Mouse (Mus musculus) liver, embryonic 11.5 days (tissue): ENCODE results near the gene Reln. TPM values are rescaled to one million over a fixed set of nuclear protein-coding genes. Genes with fewer than 3 reads are reported as not detected.

Experiments
- ATAC-seq: fragments of 200-750 bp; cut with Nextera tagmentation; replicated peaks from 2 replicates; pipeline ENCODE4 v1.8.0; 2017; ENCODE audit warnings: moderate number of reproducible peaks, mild to moderate bottlenecking, moderate TSS enrichment, moderate library complexity; ENCODE audit not compliant: low FRiP score
- DNase-seq: peaks from one replicate; pipeline ENCODE4 v3.0.0-alpha.2; 2017; ENCODE audit warnings: low spot score
- H3K27ac ChIP-seq: fragments of 300-500 bp; sonication (generic); 2 replicates; pipeline ENCODE4 v1.5.1; 2014; ENCODE audit warnings: mild to moderate bottlenecking, low read depth, low read length, control low read depth
- H3K27me3 ChIP-seq: fragments of 300-500 bp; sonication (generic); replicated peaks from 2 replicates; pipeline ENCODE4 v1.6.1; 2014; ENCODE audit warnings: low read length, mixed read lengths; ENCODE audit not compliant: control insufficient read depth, insufficient read depth
- H3K36me3 ChIP-seq: fragments of 300-500 bp; sonication (generic); 2 replicates; pipeline ENCODE4 v1.6.1; 2014; ENCODE audit warnings: mild to moderate bottlenecking, low read length, moderate library complexity, mixed read lengths; ENCODE audit not compliant: control insufficient read depth, insufficient read depth
- H3K4me1 ChIP-seq: fragments of 300-500 bp; sonication (generic); replicated peaks from 2 replicates; pipeline ENCODE4 v1.6.1; 2014; ENCODE audit warnings: low read length, mixed read lengths; ENCODE audit not compliant: control insufficient read depth, insufficient read depth
- H3K4me2 ChIP-seq: fragments of 300-500 bp; sonication (generic); 2 replicates; pipeline ENCODE4 v1.6.1; 2014; ENCODE audit warnings: mild to moderate bottlenecking, control low read depth, moderate library complexity
- H3K4me3 ChIP-seq: fragments of 300-500 bp; sonication (generic); 2 replicates; pipeline ENCODE4 v1.5.1; 2014; ENCODE audit warnings: low read depth, low read length, control low read depth
- H3K9ac ChIP-seq: fragments of 300-500 bp; sonication (generic); 2 replicates; pipeline ENCODE4 v1.6.1; 2014; ENCODE audit warnings: low read depth, low read length, control low read depth
- H3K9me3 ChIP-seq: fragments of 300-500 bp; sonication (generic); 2 replicates; pipeline ENCODE4 v1.6.1; 2016; ENCODE audit warnings: low read length, inconsistent platforms, mixed read lengths; ENCODE audit not compliant: control insufficient read depth
- WGBS: fragments of 180-500 bp; shearing (Covaris S2); extraction: QIAGEN DNeasy Blood & Tissue Kit; methylation state at CpG from one replicate; pipeline ENCODE4 v1.1.7; 2014; 5-methylcytosine and 5-hydroxymethylcytosine counted together
- polyA plus RNA-seq: library from polyadenylated mRNA; unstranded; fragments of >200 nt; fragmentation: Nextera tagmentation; extraction: Ambion mirVana; gene quantifications from 2 replicates; pipeline ENCODE4 v1.2.1, GENCODE M21; 2014

The Reln gene
- polyA plus RNA-seq, 1 experiment from 2014 or later, result 56.2 TPM

GRCm38 (mm10) chr5:22094043-22094442 is 250.5 kb downstream of the Reln start:
- WGBS, result 87% methylated on average over 5 of the region's 5 CpGs
- Histone ChIP-seq H3K4me1 (no peaks in the 10 kb centered on the region), H3K27me3 (no peaks in the 10 kb centered on the region), H3K36me3 (no peaks in the 10 kb centered on the region), H3K27ac (no peak overlapping the region), H3K4me3 (no peak overlapping the region), H3K4me2 (no peak overlapping the region), H3K9ac (no peak overlapping the region), H3K9me3 (no peaks in the 10 kb centered on the region)
- DNase-seq, result no peak
- no peak for ATAC-seq

GRCm38 (mm10) chr5:22093157-22093865 is 251.2 kb downstream of the Reln start:
- no peaks in the 10 kb centered on the region for H3K4me1 ChIP-seq
- no peak overlapping the region for H3K27ac ChIP-seq
- H3K9ac ChIP-seq, result no peak overlapping the region
- DNase-seq (no peak), ATAC-seq (no peak)
- WGBS, result 82% methylated on average over 9 of the region's 9 CpGs
- H3K27me3 ChIP-seq, result no peaks in the 10 kb centered on the region
- no peaks in the 10 kb centered on the region for H3K36me3 ChIP-seq
- H3K4me3 ChIP-seq, result no peak overlapping the region
- no peak overlapping the region for H3K4me2 ChIP-seq
- no peaks in the 10 kb centered on the region for H3K9me3 ChIP-seq

DNA sequence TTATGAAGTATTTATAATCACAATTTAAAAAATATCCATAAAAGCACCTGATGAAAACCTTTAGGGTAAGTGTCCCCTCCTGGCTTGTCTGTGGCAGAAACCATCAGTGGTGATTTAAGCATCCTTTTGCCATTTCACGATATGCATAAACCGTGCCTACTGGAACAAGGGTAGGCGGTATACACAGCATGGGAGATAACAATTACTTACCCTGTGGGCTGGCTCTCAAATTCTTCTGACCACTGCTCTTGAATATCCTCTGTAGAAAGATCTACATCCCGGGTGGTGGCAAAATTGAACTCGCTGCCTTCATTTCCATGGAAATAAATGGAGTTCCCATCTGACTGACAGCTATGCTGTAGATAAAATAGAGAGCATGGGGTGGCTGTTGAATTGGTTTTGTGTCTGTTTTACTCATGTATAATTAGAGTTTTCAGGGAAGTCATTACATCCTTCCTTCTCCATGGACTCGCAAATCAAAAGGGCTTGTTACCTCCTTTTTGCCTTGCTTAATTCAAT is 264.0 kb downstream of the Reln start:
- H3K27ac ChIP-seq, result no peak overlapping the region
- 88% methylated on average over 6 of the region's 6 CpGs for WGBS

GRCm38 (mm10) chr5:22074971-22075370 is 269.5 kb downstream of the Reln start:
- 63% methylated on average over 5 of the region's 5 CpGs for WGBS
- Histone ChIP-seq H3K9me3 (no peaks in the 10 kb centered on the region), H3K4me3 (no peak overlapping the region), H3K27me3 (no peaks in the 10 kb centered on the region), H3K27ac (no peak overlapping the region), H3K4me2 (no peak overlapping the region), H3K4me1 (no peaks in the 10 kb centered on the region), H3K36me3 (peaks cover 3% of the 10 kb centered on the region; the same call in 1 of the 2 replicates), H3K9ac (no peak overlapping the region)
- no peak for ATAC-seq
- DNase-seq, result no peak

More for the DNA sequence above, 264.0 kb downstream of the Reln start:
- Histone ChIP-seq H3K27me3 (no peaks in the 10 kb centered on the region), H3K36me3 (no peaks in the 10 kb centered on the region; the same call in 1 of the 2 replicates), H3K9me3 (no peaks in the 10 kb centered on the region), H3K9ac (no peak overlapping the region), H3K4me1 (no peaks in the 10 kb centered on the region), H3K4me2 (no peak overlapping the region), H3K4me3 (no peak overlapping the region)
- no peak for ATAC-seq
- DNase-seq, result no peak

GRCm38 (mm10) chr5:22072591-22072990 is 271.9 kb downstream of the Reln start:
- Histone ChIP-seq H3K27ac (no peak overlapping the region), H3K9ac (no peak overlapping the region), H3K4me1 (no peaks in the 10 kb centered on the region), H3K4me2 (no peak overlapping the region), H3K27me3 (no peaks in the 10 kb centered on the region), H3K36me3 (peaks cover 3% of the 10 kb centered on the region; the same call in 1 of the 2 replicates), H3K9me3 (no peaks in the 10 kb centered on the region), H3K4me3 (no peak overlapping the region)
- WGBS, result 74% methylated on average over 6 of the region's 6 CpGs
- DNase-seq, result no peak
- no peak for ATAC-seq

- Histone ChIP-seq H3K36me3 (no peaks in the 10 kb centered on the region), H3K4me2 (no peak overlapping the region), H3K9ac (no peak overlapping the region), H3K27me3 (no peaks in the 10 kb centered on the region), H3K4me1 (no peaks in the 10 kb centered on the region), H3K27ac (no peak overlapping the region), H3K9me3 (no peaks in the 10 kb centered on the region), H3K4me3 (no peak overlapping the region)
- ATAC-seq (no peak), DNase-seq (no peak)
- WGBS, result 82% methylated on average over 6 of the region's 6 CpGs
Measured at GRCm38 (mm10) chr5:22059251-22059650, 285.3 kb downstream of the Reln start.

DNA sequence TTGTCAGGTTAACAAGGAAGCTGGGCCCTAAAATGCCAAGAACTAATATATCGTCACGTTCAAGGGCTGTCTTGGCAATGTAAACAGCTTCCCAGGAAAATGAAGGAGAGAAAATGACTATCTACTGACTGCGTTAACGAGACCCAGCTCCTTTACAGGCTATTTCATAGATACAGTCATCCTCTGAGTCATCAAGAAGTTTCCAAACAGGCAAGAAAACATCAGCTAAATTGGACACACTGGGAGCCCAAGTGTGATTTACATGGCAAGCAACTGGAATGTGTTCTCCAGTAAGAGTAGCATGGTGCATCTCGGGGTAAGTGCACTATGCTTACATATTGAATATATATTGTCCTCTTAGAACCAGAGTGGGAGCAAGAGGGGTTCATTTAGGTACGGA is 302.7 kb downstream of the Reln start:
- no peaks in the 10 kb centered on the region for H3K4me1 ChIP-seq
- H3K27me3 ChIP-seq, result no peaks in the 10 kb centered on the region
- no peaks in the 10 kb centered on the region for H3K9me3 ChIP-seq
- H3K9ac ChIP-seq, result no peak overlapping the region
- 83% methylated on average over 6 of the region's 6 CpGs for WGBS
- DNase-seq (no peak), ATAC-seq (no peak)
- no peak overlapping the region for H3K4me2 ChIP-seq
- H3K27ac ChIP-seq, result no peak overlapping the region
- H3K36me3 ChIP-seq, result no peaks in the 10 kb centered on the region; the same call in 1 of the 2 replicates
- no peak overlapping the region for H3K4me3 ChIP-seq

DNA sequence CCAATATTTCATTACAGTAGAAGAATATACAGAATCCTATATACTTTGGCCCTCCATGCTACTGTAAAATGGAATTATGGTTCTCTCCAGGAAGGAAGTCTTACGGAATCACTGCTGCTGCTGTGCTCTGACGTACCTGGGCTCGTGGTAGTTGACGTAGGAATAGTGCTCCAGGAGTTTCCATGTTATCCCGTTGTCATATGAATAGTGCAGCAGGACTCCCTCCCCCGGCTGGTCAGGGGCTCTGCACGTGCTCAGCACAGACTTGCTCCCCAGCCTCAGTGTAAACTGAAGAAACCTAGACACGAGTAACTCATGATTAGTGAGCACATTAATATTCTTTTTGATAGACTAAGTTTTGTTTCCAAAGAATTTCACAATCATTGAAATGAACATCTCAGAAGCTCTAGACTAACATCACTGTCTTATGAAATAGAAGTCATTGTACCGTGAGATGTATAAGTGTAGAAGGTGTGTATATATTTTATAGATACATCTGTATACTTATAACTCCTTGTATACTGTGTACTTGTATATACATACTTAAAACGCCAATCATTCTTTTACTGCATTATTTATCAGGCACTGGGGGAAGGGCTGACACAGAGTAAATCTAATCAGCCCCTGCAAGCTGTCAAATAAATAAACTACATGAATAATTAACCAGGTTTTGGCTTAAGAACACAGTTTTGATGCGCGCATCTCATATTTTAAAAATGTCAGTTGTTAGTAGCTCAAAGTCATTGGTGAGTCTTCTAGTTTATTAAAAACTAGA is 304.9 kb downstream of the Reln start:
- no peak overlapping the region for H3K4me2 ChIP-seq
- DNase-seq (no peak), ATAC-seq (no peak)
- H3K9me3 ChIP-seq, result no peaks in the 10 kb centered on the region
- no peak overlapping the region for H3K27ac ChIP-seq
- H3K36me3 ChIP-seq, result no peaks in the 10 kb centered on the region; the same call in 1 of the 2 replicates
- H3K4me1 ChIP-seq, result no peaks in the 10 kb centered on the region
- H3K27me3 ChIP-seq, result no peaks in the 10 kb centered on the region
- H3K4me3 ChIP-seq, result no peak overlapping the region
- H3K9ac ChIP-seq, result no peak overlapping the region
- WGBS, result 86% methylated on average over 12 of the region's 12 CpGs
